Mouse (Mus musculus): ENCODE measurements around the gene Nipsnap1.
A peak's percentile ranks its signal among the peaks of the same experiment; 100 is the strongest.

Gene Nipsnap1

DNA sequence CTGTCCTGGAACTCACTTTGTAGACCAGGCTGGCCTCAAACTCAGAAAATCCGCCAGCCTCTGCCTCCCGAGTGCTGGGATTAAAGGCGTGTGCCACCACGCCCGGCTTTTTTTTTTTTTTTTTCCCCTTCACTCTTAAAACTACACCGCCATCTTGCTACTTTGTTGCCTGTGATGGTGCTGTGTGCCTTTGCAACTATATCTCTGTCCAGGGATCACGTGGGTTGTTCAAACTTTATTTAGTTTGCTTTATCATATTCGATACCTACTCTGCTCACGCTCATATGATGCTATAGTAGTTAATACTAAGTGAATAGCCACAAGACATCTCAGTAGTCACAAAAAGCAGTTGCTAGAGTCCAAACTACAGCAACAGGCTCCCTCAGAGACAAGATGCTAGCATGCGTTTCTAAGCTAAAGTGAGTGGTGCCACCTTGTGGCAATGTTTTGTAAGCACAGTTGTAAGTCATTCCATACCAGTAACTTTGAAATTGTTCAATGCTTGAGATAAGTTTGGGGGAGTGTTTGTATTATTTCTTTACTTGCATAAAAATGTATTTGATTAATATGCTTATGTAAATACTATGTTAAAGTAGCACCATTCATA lies 8.0 kb upstream of the Nipsnap1 start:
- DNase-seq (ENCODE audit: low spot score in 2 of 2), result peak; percentile 39 to 77

DNA sequence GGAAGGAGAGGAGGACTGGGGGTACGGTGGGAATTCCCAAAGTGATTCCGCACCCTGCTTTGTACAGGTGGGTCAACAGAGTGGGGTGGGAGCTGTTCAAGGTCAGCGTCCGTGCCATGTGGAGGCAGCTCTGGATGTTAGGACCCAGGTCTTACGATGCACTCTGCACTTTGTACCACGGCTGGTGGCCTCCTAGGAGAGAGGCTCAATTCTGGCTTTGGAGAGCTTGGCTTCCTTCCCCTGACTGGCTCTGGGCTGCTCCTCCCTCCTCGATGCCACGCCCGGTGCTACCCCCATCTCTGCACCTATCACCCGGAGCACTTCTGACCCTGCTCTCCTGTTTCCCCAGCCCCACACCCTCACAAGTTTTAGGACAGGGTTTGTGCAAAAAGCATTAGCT lies 800 bp downstream of the Nipsnap1 start:
- no peak for DNase-seq (ENCODE audit: low spot score in 2 of 2)

DNA sequence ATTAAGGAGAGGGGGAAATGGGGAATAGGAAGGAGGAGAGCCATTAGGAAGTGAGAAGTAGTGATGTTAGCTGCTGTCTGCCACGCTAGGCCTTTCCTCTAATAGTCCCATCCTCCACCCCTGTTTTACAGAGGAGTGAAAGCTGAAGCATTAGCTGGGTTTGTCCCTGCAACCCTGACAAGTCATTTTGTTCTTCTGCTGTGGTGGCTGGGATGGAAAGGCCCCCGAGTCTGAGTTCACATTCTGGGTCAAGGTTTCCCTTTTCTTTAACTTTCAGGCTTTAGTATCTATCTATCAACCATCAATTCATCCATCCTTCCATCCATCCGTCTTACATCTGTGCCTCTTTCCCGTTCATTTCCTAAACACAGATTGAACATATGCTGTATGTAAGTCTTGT lies 7.3 kb downstream of the Nipsnap1 start:
- no peak for DNase-seq (ENCODE audit: low spot score in 2 of 2)

DNA sequence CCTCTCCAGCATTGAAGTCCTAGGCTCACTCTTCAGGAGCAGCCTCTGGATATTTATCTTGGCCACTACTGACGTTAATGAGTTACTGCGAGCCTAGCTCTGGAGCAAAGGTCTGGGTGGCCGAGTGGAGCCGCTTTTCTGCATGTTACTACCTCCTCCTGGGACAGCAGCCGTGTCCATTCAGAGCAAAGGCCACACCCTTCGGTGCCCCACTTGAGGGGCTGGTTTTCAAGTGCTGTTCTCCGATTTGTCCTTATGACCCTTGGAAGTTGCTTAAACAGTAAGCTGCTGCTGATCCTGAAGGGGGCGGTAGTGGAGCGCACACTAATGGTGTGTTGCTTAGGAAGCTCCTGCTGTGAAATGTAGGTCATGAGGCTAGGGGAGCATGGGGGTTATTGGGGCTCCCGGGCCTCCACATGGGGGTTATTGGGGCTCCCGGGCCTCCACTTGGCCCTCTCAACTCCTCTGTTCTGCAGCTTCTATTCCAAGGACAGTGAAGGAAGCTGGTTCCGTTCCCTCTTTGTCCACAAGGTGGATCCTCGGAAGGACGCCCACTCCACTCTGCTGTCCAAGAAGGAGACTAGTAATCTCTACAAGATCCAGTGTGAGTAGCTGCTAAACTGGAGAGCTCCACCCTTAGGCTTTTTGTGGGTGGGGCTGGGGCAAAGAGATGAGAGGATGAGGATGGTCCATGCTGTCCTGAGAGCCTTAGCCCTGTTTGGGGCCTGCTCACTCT lies 9.3 kb downstream of the Nipsnap1 start:
- DNase-seq (ENCODE audit: low spot score in 2 of 2), result peak in 1 of 2 experiments; percentile 49

DNA sequence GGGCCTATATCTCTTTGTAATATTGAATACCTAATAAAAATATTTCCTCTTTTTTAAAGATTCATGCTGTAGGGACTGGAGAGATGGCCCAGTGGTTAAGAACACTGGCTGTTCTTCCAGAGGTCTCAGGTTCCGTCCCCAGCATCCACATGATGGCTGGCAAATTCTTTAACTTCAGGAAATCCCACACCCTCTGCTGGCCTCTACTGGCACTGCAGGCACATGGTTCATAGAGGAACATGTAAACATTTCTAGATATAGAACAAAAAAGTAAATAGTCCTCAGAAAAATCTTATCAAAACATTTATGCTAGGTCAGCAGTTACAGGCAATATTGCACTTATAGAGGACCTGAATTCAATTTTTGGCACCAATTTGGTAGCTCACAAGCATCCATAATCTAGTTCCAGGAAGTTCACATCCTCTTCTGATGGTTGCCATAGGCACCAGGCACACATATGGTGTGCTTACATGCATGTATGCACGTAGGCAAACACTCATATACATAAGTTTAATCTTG lies 11.7 kb downstream of the Nipsnap1 start:
- peak; percentile 52 to 78 for DNase-seq (ENCODE audit: low spot score in 2 of 2)

DNA sequence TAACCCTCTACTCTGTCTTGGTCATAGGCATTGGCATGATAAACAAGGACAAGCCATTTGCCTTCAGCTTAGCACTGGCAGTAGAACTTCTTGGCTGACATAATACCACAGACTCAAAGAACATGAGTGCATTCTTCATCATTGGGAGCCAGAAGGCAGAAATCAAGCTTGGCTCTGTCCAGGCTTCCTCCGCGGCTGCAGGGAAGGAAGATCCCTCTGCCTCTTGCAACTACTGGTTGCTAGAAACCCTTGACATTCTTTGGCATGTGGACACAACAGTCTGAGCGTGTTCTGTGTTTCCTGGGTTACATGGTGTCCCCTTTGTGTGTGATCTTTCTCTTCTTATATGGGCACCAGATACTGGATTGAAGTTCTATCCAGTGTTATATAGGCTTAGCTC lies 13.2 kb downstream of the Nipsnap1 start:
- no peak for DNase-seq (ENCODE audit: low spot score in 2 of 2)

DNA sequence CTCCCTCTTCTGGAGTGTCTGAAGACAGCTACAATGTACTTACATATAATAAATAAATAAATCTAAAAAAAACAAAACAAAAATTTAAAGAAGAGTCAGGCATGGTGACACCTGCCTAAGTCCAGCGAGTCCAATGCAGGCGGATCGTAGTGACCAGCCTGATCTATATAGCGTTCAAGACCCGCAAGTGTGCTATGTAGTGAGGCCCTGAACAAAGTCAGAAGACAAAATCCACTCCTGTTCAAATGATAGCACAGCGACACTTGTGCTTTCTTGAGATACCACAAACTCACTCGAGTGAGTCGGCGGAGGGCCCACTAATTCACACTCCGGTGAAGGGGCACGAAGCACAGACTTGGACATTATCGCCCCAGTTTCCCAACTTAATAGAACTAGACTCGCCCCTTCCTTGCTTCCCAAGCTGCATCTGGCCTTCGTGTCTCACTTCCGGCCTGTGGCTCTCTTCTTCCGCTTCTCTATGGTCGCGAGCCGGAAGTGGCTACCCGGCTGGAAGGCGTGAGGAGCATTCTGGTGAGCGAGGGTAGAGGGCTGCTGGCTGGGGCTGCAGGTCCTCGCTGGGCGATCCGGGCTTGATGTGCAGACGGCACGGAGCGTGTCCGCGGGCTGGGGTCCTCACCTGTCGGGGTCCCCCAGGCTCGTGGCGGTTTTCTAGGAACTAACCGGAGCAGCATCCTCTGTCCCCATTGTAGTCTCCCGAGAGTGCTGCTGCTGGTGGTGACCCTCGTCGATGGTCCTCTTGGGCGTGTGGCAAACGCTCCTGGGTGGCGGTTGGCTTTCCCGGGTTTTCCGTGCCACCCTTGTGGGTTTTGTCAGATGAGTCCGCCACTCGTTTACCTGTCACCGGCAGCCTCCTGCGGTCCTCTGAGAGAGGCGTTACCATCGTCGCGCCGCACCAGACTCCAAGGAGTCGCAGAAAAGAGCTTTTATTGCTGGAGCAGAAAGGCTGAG lies 21.4 kb downstream of the Nipsnap1 start, which contains the start of gene Thoc5:
Gene Thoc5, plus strand, starts transcription at position 473 of the 969 bp plus-strand sequence.
- DNase-seq (ENCODE audit: low spot score in 2 of 2), result peak; percentile 71 to 81

DNA sequence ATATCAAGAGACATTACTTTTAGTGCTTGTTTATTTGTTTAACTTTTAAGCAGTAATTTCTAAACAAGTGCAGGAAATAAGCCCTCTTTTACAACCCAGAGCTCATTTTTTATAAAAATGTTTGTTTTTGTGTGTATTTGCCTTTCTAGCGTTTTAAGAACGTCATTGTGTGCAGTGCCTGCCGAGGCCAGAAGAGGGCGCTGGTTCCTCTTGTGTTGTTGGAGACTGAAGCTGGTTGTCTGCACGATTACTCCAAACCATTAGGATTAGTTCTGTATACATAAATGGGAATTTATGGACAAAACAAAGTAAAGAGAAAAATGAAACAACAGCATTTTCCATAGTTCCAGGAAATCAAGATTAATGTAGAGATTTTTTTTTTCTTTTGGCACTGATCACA lies 26.7 kb downstream of the Nipsnap1 start:
- peak in 1 of 2 experiments; percentile 50 for DNase-seq (ENCODE audit: low spot score in 2 of 2)

DNA sequence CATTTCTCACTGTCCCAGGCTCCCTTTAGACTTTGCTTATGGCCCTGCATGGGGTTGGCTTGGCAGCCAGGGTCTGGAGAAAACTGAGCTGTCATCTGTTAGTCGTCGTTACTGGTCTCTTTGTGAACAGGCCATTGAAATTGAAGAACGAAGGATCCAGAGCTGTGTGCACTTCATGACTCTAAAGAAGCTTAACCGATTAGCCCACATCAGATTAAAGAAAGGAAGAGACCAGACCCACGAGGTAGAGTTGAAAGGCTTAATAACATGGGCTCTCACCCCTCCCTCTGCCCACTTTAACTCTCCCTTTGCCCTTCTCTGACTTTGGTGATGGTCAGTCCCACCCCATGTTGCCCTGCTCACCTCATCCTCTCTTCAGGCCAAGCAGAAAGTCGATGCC lies 28.2 kb downstream of the Nipsnap1 start:
- DNase-seq (ENCODE audit: low spot score in 2 of 2), result no peak

DNA sequence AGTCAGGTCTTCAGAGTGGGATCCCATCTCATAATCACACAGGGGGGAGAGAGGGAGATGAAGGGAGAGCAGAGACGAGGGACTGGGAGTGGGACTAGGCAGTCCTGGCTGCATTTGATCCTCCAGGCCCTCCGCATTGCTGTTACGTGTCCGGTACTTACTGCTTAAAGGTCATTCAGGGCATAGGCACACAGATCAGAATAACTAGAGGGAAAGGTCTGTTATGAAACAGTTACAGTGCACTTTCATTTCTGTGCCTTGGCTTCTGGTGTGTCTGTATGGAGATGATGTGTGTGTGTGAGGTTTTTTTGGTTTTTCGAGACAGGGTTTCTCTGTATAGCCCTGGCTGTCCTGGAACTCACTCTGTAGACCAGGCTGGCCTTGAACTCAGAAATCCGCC lies 32.5 kb downstream of the Nipsnap1 start:
- DNase-seq (ENCODE audit: low spot score in 2 of 2), result no peak

DNA sequence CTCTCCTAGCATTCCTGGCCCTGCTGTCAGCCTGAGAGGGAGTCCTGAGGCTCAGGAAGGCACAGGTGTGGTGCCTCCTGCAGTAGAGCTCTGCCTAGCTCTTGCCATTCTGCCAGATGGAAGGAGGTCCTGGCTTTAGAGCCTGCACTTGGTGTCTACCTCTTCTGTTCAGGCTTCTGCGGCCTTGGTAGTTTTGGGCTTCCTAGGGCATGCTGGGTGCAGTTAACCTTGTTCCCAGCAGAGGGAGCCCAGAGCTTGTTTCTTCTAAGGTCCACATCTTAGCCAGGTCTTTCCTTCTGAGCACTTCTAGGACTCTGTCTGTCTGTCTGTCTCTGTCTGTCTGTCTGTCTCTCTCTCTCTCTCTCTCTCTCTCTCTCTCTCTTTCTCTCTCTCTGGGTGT lies 42.3 kb downstream of the Nipsnap1 start:
- DNase-seq (ENCODE audit: low spot score in 2 of 2), result peak; percentile 34 to 72

DNA sequence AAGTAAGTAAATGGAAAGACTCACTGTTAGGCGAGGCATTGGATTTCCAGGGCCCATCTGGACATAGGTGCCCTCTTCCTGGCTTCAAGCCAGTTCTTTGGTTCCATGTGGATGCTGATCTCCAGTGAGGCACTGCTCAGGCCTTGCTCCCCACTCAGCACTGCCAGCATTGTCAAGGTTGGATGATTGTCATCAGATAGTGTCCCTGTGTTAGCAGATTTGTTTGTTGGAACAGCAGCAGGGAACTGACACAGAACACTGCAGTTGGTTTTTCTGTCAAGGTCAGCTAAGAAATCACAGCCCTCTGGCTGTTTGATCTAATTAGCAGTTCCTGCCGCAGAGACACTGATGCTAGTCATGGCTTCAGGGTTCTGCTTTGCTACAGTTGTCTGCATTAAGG lies 47.5 kb downstream of the Nipsnap1 start:
- DNase-seq (ENCODE audit: low spot score in 2 of 2), result no peak

DNA sequence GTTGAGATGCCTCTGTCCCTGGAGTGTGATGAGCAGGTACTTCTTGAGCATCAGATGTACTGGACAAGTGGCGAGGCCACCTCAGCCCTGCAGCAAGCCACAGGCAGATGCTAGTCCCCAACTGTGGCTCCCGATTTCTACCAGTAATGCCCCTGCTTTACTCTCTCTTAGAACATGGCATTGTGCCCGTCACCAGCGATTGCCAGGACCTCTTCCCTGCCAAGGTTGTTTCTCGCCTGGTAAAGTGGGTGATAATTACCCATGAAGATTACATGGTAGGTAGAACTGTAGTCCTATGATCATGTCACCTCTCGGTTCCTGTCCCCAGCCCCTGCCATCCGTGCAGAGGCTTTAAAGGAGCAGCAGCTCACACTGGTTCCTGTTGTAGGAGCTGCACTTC lies 48.0 kb downstream of the Nipsnap1 start:
- no peak for DNase-seq (ENCODE audit: low spot score in 2 of 2)

DNA sequence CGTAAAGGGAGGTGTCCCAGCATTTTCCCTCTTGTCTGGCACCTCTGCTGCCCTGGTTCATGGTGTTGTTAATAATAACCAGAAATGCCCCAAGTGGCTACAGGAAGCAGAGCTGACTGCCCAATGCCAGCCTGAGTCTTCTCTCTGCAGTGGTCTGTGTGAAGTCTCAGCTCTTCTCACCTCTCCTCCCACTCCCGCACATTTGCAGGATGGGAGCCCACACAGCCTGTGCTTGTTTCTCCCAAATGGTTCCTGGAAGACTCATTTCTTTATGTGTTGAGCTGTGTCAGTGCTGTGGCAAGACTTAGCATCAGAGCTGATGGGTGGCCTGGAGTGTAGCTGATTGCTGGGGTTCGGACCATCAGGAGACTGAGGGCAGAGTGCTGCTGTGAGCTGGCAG lies 53.5 kb downstream of the Nipsnap1 start:
- no peak for DNase-seq (ENCODE audit: low spot score in 2 of 2)

DNA sequence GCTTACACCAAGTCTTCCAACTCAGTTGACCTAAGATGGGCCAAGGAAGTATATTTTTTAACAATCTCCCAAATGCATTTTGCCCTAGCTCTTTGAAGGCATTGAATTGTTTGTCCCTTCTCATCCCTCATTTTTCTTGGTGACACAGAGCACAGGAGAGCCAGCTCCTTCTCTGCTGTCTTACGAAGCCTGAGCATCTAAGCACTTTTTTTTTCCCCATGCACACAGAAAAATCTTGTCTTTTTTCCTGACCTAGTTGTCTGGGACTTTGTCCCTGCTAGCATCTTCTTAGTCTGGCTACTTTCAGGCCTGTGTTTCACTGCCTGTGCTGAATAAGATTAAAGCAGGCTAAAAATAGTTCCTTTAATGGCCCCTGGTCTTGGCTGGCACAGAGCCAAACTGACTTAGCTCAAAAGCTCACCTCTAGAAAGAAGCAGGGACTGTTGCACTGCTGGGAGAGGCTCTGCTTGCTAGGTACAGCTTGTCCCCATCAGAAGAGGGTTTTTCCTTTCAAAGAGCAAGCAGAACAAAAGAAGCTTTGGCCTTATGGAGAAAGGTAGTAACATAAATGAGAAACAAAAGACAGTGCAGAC lies 57.4 kb downstream of the Nipsnap1 start:
- no peak for DNase-seq (ENCODE audit: low spot score in 2 of 2)

DNA sequence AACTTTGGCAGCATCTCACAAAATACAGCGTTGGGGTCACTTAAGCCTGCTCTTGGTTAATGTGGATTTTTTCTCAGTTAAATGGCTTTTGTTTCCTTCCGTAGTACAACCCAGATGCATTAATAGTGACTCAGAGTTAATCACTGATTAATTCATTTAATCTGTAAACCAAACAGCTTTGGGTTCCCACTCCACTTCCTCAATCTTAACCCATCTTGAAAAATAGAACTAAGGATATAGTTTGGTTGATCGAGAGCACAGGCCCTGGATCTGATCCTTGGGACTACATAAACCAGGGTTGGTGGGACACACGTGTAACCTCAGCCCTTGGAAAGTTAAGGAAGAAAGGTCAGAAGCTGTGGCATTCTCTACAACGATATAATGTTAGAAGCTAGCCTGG lies 62.5 kb downstream of the Nipsnap1 start:
- no peak for DNase-seq (ENCODE audit: low spot score in 2 of 2)
